Mouse (Mus musculus) myocyte (in vitro differentiated cells): ENCODE measurements around the gene Itpr3. TPM values are rescaled to one million over a fixed set of nuclear protein-coding genes. Genes with fewer than 3 reads are reported as not detected.

Source experiments
- H3K27me3 ChIP-seq: one replicate; pipeline ENCODE4 v1.6.1; 2011; ENCODE audit not compliant: control insufficient read depth, insufficient read depth, insufficient read length
- H3K36me3 ChIP-seq: one replicate; pipeline ENCODE4 v1.6.1; 2011; ENCODE audit not compliant: control insufficient read depth, insufficient read depth
- H3K4me2 ChIP-seq: one replicate; pipeline ENCODE4 v1.6.1; 2011; ENCODE audit warnings: low read depth, control low read depth
- H3K4me3 ChIP-seq: one replicate; pipeline ENCODE4 v1.5.1; 2011; ENCODE audit warnings: mild to moderate bottlenecking, control low read depth, moderate library complexity
- H3K79me2 ChIP-seq: one replicate; pipeline ENCODE4 v1.6.1; 2011; ENCODE audit not compliant: control insufficient read depth, insufficient read depth
- H3ac ChIP-seq: one replicate; pipeline ENCODE4 v1.6.1; 2011; ENCODE audit not compliant: control insufficient read depth, insufficient read length
- CEBPB ChIP-seq: IDR thresholded peaks from 2 replicates; pipeline ENCODE4 v1.6.1; 2011; ENCODE audit warnings: mild to moderate bottlenecking, moderate library complexity; ENCODE audit not compliant: poor library complexity, insufficient read depth, severe bottlenecking
- E2F4 ChIP-seq: IDR thresholded peaks from one replicate; pipeline ENCODE4 v1.6.1; 2011; ENCODE audit warnings: mild to moderate bottlenecking, control low read depth, moderate library complexity; ENCODE audit not compliant: insufficient read depth
- MAX ChIP-seq: IDR thresholded peaks from one replicate; pipeline ENCODE4 v1.6.1; 2011; ENCODE audit warnings: low read depth, mild to moderate bottlenecking, control low read depth
- MYOD1 ChIP-seq, 3 experiments: IDR thresholded peaks; one replicate each; pipeline ENCODE4 v1.6.1; 2011; ENCODE audit warnings: control low read depth in 2 of 3, low read depth in 2 of 3, mild to moderate bottlenecking in 2 of 3, moderate library complexity in 1 of 3; ENCODE audit not compliant: insufficient read length in 2 of 3, control insufficient read depth in 1 of 3
- MYOG ChIP-seq, 3 experiments: IDR thresholded peaks; one replicate each; pipeline ENCODE4 v1.6.1; 2011; ENCODE audit warnings: control low read depth in 2 of 3, low read depth in 2 of 3, mild to moderate bottlenecking in 2 of 3; ENCODE audit not compliant: insufficient read length in 2 of 3, control insufficient read depth in 1 of 3, insufficient read depth in 1 of 3
- POLR2A ChIP-seq: IDR thresholded peaks from one replicate; pipeline ENCODE4 v1.6.1; 2011; ENCODE audit warnings: low read depth, mild to moderate bottlenecking, control low read depth, moderate library complexity; ENCODE audit not compliant: insufficient read length
- POLR2AphosphoS2 ChIP-seq: IDR thresholded peaks from one replicate; pipeline ENCODE4 v1.6.1; 2011; ENCODE audit warnings: low read depth, control low read depth; ENCODE audit not compliant: insufficient read length
- REST ChIP-seq: IDR thresholded peaks from one replicate; pipeline ENCODE4 v1.6.1; 2011; ENCODE audit warnings: mild to moderate bottlenecking, control low read depth, moderate library complexity; ENCODE audit not compliant: insufficient read depth, insufficient read length
- SRF ChIP-seq: IDR thresholded peaks from one replicate; pipeline ENCODE4 v1.6.1; 2011; ENCODE audit warnings: low read depth; ENCODE audit not compliant: control insufficient read depth, insufficient read length
- TCF12 ChIP-seq: IDR thresholded peaks from one replicate; pipeline ENCODE4 v1.6.1; 2011; ENCODE audit warnings: mild to moderate bottlenecking, control low read depth; ENCODE audit not compliant: poor library complexity, insufficient read depth, severe bottlenecking
- TCF3 ChIP-seq: IDR thresholded peaks from one replicate; pipeline ENCODE4 v1.6.1; 2011; ENCODE audit warnings: low read depth, control low read depth; ENCODE audit not compliant: insufficient read length
- USF1 ChIP-seq: IDR thresholded peaks from one replicate; pipeline ENCODE4 v1.6.1; 2011; ENCODE audit warnings: low read depth, mild to moderate bottlenecking, control low read depth, moderate library complexity
- polyA plus RNA-seq: library from polyadenylated mRNA; unstranded; fragments of >200 nt; fragmentation: generic; extraction: Trizol; gene quantifications from one replicate; pipeline ENCODE4 v1.2.1, GENCODE M21; 2012; ENCODE audit warnings: missing spikeins

The Itpr3 gene
- polyA plus RNA-seq, result 22.2 TPM

DNA sequence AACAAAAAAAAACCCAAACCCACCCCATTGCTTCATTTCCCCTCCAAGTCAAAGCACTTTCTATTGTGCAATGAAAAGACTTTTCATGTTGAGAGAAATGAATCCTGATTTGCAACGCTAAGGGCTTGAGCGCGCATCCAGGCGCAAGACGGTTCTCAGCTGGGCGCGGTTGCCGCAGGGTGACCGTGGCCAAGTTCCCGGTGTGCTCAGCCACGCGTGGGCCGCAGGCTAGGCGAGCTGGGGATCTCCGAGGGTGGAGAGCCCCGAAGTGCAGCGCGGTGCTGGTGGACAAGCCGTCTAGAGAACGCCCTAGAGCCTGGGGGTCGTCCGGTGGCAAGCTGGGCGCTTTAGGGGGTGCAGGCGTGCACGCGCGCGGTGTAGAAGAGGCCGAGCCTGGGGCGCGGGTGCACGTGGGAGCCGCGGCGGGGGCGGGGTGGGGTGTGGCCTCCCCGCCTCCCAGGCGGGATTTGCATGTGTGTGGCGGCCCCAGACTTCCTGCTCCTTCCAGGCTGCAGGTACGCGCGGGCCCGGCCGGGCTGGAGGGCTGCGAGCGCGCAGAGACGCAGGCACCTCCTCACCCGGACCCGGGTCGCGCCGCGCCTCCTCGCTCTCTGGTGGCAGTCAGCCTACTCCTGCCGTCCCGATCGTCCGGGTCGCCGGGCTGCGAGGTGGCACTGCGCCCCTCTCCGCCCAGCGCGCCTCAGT, at the start of gene Itpr3:
TSS of gene Itpr3 (plus strand) at position 493 of the 705 bp plus-strand sequence.
- peak; percentile 72 for TF ChIP-seq POLR2AphosphoS2
- TF ChIP-seq MYOD1 (IDR thresholded peaks at IDR 0.05; ENCODE audit: control insufficient read depth in 1 of 3, insufficient read length in 2 of 3, low read depth in 2 of 3), result peak in 1 of 3 experiments; percentile 5
- peak in 1 of 3 experiments; percentile 17 for TF ChIP-seq MYOG (IDR thresholded peaks at IDR 0.05; ENCODE audit: control insufficient read depth in 1 of 3, insufficient read depth in 1 of 3, insufficient read length in 2 of 3, low read depth in 2 of 3)
- peak; percentile 78 for TF ChIP-seq POLR2A
- no peak for TF ChIP-seq REST
- Histone ChIP-seq H3K4me2 (peak within 1 kb of the TSS; percentile 97), H3K4me3 (peak within 1 kb of the TSS; percentile 42), H3K27me3 (no peaks in the 10 kb centered on the region), H3K36me3 (no peaks in the 10 kb centered on the region), H3ac (peak within 1 kb of the TSS; percentile 58), H3K79me2 (peaks cover 24% of the 10 kb centered on the region)

DNA sequence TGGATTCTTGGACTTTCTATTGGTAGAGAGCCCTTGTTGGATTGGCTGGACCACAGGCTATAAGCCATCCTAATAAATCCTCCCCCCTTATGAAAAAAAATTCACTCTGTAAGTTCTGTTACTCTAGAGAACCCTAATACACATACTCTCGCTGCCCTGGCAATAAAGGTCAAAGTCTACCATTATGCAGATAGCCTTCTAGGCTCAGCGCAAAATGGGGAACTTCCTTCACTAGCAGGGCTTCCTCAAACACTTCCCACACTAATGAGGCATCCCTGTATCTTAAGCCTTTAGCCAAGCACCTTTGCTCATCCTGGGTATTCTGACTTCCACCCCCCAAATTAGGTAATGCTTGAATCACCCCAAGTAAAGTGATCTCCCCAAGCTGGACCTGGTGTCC, 48.8 kb upstream of the Itpr3 start:
- Histone ChIP-seq H3K79me2 (no peaks in the 10 kb centered on the region), H3K4me2 (no peak overlapping the region), H3ac (no peak overlapping the region), H3K27me3 (peaks cover 13% of the 10 kb centered on the region), H3K36me3 (no peaks in the 10 kb centered on the region), H3K4me3 (no peak overlapping the region)
- TF ChIP-seq SRF, result no peak

DNA sequence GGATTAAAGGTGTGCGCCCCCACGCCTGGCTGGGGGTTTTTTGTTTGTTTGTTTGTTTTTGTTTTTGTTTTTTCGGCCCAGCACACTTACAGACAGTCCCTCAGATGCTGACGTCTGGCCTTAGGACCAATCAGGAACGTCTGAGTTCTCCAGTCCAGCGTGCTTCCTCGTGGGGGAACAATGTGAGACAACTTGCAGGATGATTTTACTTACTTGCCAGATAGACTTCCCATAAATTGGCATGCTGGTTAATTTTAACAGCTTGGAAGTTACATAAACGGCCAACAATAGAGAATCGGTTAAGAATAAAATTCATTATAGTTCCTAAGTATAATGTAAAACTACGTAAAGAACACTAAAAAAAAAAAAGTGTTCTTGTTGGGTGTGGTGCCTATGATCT, 45.9 kb upstream of the Itpr3 start:
- Histone ChIP-seq H3K4me3 (no peak overlapping the region), H3ac (no peak overlapping the region), H3K36me3 (no peaks in the 10 kb centered on the region), H3K27me3 (peaks cover 13% of the 10 kb centered on the region), H3K4me2 (no peak overlapping the region), H3K79me2 (no peaks in the 10 kb centered on the region)
- TF ChIP-seq E2F4, result no peak
- no peak for TF ChIP-seq REST
- no peak for TF ChIP-seq MYOG (IDR thresholded peaks at IDR 0.05; ENCODE audit: control insufficient read depth in 1 of 3, insufficient read depth in 1 of 3, insufficient read length in 2 of 3, low read depth in 2 of 3)
- TF ChIP-seq MAX, result no peak
- no peak for TF ChIP-seq CEBPB
- TF ChIP-seq MYOD1 (IDR thresholded peaks at IDR 0.05; ENCODE audit: control insufficient read depth in 1 of 3, insufficient read length in 2 of 3, low read depth in 2 of 3), result no peak
- TF ChIP-seq POLR2A, result no peak
- TF ChIP-seq POLR2AphosphoS2, result no peak
- no peak for TF ChIP-seq TCF12
- TF ChIP-seq USF1, result no peak
- no peak for TF ChIP-seq SRF
- TF ChIP-seq TCF3, result no peak

DNA sequence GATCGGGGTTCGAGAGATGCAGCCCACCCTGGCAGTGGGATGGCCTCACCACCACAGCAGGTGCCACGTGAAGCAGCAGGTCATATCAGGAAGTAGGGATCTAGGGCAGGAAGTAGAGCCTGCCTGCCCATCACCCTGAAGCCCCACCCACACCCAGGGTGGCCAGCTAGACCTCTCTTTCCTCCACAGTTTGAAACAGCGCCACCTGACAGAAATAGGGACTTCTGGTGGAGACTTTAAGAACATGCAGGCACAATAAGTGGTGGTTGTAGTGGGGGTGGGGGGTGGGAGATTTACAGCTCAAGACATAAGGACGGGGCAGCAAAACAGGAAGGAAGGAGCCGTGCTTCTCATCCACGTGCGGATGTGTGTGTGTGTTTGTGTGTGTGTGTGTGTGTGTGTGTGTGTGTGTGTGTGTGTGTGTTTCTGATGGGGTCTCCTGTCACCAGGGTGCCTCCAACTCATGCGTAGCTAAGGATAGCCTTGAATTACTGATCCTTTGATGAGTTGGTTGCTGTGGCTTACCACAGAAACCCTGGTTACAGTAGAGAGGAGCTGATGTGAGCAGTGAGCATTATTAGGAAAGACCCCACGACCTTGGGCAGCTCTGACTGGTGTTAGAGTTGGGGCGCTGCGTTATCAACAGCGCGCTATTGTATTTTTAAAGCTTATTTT, 45.0 kb upstream of the Itpr3 start:
- Histone ChIP-seq H3K27me3 (peaks cover 13% of the 10 kb centered on the region), H3K79me2 (no peaks in the 10 kb centered on the region), H3K36me3 (no peaks in the 10 kb centered on the region), H3ac (no peak overlapping the region), H3K4me2 (no peak overlapping the region), H3K4me3 (no peak overlapping the region)
- TF ChIP-seq TCF12 (no peak), CEBPB (no peak), SRF (no peak), E2F4 (no peak), POLR2A (no peak), MYOG (IDR thresholded peaks at IDR 0.05; ENCODE audit: control insufficient read depth in 1 of 3, insufficient read depth in 1 of 3, insufficient read length in 2 of 3, low read depth in 2 of 3) (no peak), MAX (no peak), MYOD1 (IDR thresholded peaks at IDR 0.05; ENCODE audit: control insufficient read depth in 1 of 3, insufficient read length in 2 of 3, low read depth in 2 of 3) (no peak), POLR2AphosphoS2 (no peak), TCF3 (no peak), REST (no peak), USF1 (no peak)

DNA sequence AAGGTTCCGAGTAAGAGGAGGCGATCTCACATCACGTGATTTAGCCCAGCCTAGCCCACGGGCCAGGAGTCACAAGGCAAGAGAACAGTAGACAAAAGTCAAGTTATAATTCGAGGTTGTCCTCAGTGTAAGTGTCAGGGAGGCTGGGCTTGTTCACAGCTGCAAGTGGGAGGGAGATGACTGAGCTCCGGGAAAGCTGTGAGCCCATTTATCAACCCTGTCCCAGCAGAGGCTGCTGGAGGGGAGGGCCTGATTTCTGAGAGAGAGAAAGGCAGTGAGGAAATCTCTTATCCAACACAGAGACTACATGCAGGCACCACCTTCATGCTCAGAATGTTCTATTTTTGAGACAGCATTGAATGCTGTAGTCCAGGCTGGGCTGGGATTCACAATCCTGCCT, 44.2 kb upstream of the Itpr3 start:
- no peak overlapping the region for H3K4me2 ChIP-seq
- no peak overlapping the region for H3K4me3 ChIP-seq
- H3K79me2 ChIP-seq, result no peaks in the 10 kb centered on the region
- H3ac ChIP-seq, result no peak overlapping the region
- no peaks in the 10 kb centered on the region for H3K36me3 ChIP-seq
- TF ChIP-seq POLR2AphosphoS2 (no peak), MYOG (IDR thresholded peaks at IDR 0.05; ENCODE audit: control insufficient read depth in 1 of 3, insufficient read depth in 1 of 3, insufficient read length in 2 of 3, low read depth in 2 of 3) (no peak), USF1 (no peak), CEBPB (no peak), TCF12 (no peak), REST (no peak), E2F4 (no peak), MAX (no peak), POLR2A (no peak), MYOD1 (IDR thresholded peaks at IDR 0.05; ENCODE audit: control insufficient read depth in 1 of 3, insufficient read length in 2 of 3, low read depth in 2 of 3) (no peak), SRF (no peak), TCF3 (no peak)
- peaks cover 13% of the 10 kb centered on the region for H3K27me3 ChIP-seq
